Mouse (Mus musculus) testis, adult 2 months (tissue): ENCODE measurements around the gene Gm4131.

Experiments used
- CTCF ChIP-seq: fragments of 200-500 bp; IDR thresholded peaks from 2 replicates; pipeline ENCODE4 v1.5.1; 2012; ENCODE audit warnings: low read depth, mild to moderate bottlenecking, inconsistent platforms, low read length, moderate library complexity; ENCODE audit not compliant: control insufficient read depth, insufficient read depth, insufficient replicate concordance
- POLR2A ChIP-seq: fragments of 200-500 bp; IDR thresholded peaks from 2 replicates; pipeline ENCODE4 v1.6.1; 2012; ENCODE audit warnings: low read depth, mild to moderate bottlenecking, inconsistent platforms, low read length, moderate library complexity; ENCODE audit not compliant: control insufficient read depth

GRCm38 (mm10) chr14:62600109-62600522, 33.4 kb upstream of the Gm4131 start:
- TF ChIP-seq CTCF (no peak), POLR2A (no peak)
